Mouse (Mus musculus) heart, adult 2 months (tissue): ENCODE data around the gene Vrk1.

ENCODE experiments used
- CTCF ChIP-seq: fragments of 200-600 bp; IDR thresholded peaks from 2 replicates; pipeline ENCODE4 v1.8.1; 2022; ENCODE audit warnings: antibody characterized with exemption, mild to moderate bottlenecking, moderate library complexity
- EP300 ChIP-seq: fragments of 200-500 bp; IDR thresholded peaks from 2 replicates; pipeline ENCODE4 v1.6.1; 2011; ENCODE audit warnings: low read depth, low read length, control low read depth; ENCODE audit not compliant: insufficient read depth
- POLR2A ChIP-seq: fragments of 200-500 bp; IDR thresholded peaks from 2 replicates; pipeline ENCODE4 v1.6.1; 2011; ENCODE audit warnings: mild to moderate bottlenecking, low read depth, low read length, control low read depth; ENCODE audit not compliant: insufficient read depth

- TF ChIP-seq EP300 = no peak
- no peak for TF ChIP-seq POLR2A
- TF ChIP-seq CTCF = no peak
Measured at GRCm38 (mm10) chr12:106004719-106005118, 5.3 kb upstream of the Vrk1 start.
